Mouse (Mus musculus): ENCODE measurements around the gene Zfp367. TPM values are rescaled to one million over a fixed set of nuclear protein-coding genes. Genes with fewer than 3 reads are reported as not detected.

Zfp367 gene
- polyA plus RNA-seq (2017; shearing (Covaris generic)), result 8.0 TPM

GRCm38 (mm10) chr13:64153083-64153682 is at the start of gene Zfp367:
Gene Zfp367 (minus strand): TSS chr13:64153202.

GRCm38 (mm10) chr13:64161548-64161915 is 8.5 kb upstream of the Zfp367 start, which contains the start of gene Habp4:
Gene Habp4 (plus strand): TSS chr13:64161824.

DNA sequence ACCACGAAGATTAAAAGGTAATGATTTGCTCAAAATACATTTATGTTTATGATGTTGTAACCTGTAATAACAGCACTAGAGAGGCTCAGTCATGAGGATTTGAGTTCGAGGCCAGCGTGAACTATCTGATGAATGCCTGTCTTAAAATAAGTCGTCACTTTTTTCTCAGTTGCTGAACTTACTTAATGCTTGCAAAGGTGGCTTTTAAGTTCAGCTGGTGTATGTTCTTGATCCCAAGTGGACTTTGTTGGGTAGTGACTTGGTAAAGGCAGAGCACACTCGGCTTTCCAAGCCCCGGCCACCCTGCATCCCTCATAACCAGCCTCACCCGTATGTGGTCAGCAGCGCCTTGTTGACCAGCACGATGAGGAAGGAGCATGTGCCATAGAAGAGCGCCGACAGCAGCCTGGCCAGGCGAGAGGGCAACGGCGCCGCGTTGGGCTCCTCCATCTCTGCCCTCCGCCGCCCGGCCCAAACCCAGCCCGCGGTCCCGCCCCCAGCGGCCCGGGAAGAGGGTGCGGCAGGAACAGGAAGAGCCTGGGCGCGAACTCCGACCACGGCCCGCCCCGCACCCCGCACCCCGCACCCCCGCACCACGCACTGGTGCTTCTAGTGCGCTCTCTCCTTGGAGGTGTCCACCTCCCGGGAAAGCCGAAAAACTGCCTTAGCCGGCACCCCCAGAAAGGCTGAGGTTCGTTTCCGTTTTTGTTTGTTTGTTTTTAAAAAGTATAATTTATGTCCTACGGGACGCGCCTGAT is 24.0 kb downstream of the Zfp367 start, which contains the start of gene Slc35d2:
Slc35d2 (minus strand) TSS at position 511 of the 758 bp plus-strand sequence.

GRCm38 (mm10) chr13:64089130-64089529 is 63.9 kb downstream of the Zfp367 start, which contains the start of gene Hsd17b3:
Gene Hsd17b3 (minus strand): TSS chr13:64089230.

Other genes with a start within 250 kb of the Zfp367 start
- gene Hsd17b3, start 64.0 kb downstream of the Zfp367 start, polyA plus RNA-seq (2017; shearing (Covaris generic)), result not detected
- 31.4 TPM for gene Slc35d2, start 23.8 kb downstream of the Zfp367 start, polyA plus RNA-seq (2017; shearing (Covaris generic))
- 1.7 TPM for gene Habp4, start 8.6 kb upstream of the Zfp367 start, polyA plus RNA-seq (2017; shearing (Covaris generic))
- gene Cdc14b, start 122.1 kb upstream of the Zfp367 start, polyA plus RNA-seq (2017; shearing (Covaris generic)), result 8.5 TPM
- 9.1 TPM for gene Aaed1, start 159.5 kb upstream of the Zfp367 start, polyA plus RNA-seq (2017; shearing (Covaris generic))
- gene Ctsl, start 217.7 kb upstream of the Zfp367 start, polyA plus RNA-seq (2017; shearing (Covaris generic)), result 14.7 TPM